Mouse (Mus musculus) mesoderm, embryonic 11.5 days (tissue): ENCODE data around the gene Pawr.

Experiments used
- DNase-seq: peaks from one replicate; pipeline ENCODE4 v3.0.0-alpha.2; 2012; ENCODE audit warnings: low read depth, low spot score

Pawr gene

DNA sequence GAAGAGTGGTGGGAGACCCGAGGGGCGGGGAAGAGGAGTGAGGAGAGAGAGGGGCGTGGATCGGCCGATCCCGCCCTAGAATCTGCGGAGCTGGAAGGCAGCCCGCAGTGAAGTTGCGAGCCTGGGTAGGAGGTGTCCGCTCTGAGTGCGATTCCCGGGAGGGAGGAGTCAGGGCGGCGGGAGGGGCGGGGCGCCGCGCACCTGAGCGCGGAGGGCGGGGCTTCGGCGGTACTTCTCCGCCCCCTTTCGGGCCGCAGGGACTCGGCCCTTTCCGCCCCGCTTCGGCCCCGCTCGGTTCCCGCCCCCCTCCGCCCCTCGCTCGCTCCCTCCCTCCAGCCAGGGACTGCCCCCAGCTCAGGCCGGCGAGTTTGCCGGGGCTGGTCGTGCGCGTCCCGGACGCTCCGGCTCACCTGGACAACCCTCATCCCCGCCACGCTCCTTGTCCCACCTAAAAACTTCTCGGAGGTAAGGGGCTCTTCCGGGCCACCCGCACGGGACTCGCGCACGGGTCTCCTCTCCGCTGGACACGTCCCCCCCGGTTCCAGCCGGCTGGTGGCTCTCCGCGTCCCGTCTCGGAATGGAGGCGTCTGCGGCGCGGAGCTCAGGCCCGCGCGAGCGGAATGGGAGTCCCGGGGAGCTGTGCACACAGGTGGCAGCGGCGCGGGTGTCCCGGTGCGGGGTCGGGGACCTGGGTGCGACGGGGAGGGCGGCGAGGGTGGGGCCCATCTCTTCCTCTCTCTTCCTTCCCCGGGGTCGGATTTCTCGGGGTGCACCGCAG lies at the start of gene Pawr:
TSS of gene Pawr (plus strand) at position 338 of the 778 bp plus-strand sequence.
- peak; percentile 88 for DNase-seq

GRCm38 (mm10) chr10:108282351-108282750 lies 49.6 kb upstream of the Pawr start:
- no peak for DNase-seq

GRCm38 (mm10) chr10:108283418-108283817 lies 48.5 kb upstream of the Pawr start:
- DNase-seq, result no peak

- no peak for DNase-seq
Observed at GRCm38 (mm10) chr10:108283837-108284236, 48.1 kb upstream of the Pawr start.

DNA sequence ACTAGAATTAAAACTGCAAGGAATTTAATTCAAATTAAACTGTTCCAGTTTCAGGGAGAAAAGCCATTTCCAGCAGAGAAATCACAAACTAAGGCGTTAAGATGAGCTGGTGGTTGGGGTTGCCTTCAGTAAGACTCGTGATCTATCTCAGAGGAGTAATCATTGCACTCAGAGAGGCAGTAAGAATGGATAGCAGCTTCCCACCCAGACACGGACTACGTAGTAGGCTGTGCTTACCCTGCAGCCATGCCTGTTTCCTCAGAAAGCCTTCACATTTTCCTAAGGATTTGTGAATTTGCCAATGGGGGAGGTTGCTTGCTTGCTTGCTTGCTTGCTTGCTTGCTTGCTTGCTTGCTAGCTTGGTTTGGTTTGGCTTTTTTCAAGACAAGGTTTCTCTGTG lies 47.5 kb upstream of the Pawr start:
- no peak for DNase-seq

- DNase-seq, result no peak
Observed at GRCm38 (mm10) chr10:108284977-108285376, 46.9 kb upstream of the Pawr start.

- no peak for DNase-seq
Observed at GRCm38 (mm10) chr10:108286658-108287437, 45.1 kb upstream of the Pawr start.

DNA sequence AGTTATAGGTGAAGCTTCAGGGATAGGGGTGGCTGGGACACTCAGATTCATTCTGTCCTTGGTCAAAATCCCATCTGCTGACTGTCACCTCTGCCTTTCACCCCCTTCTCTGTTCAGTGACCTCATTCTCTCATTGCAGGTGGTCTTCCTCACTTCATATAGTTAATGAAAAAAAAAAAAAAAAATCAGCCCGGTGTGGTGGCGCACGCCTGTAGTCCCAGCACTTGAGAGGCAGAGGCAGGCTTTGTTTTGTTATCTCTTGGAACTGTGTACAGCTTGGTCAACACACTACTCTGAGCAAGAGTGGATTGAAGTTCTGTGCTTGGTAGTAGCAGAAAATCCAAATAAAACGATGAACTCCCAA lies 44.5 kb upstream of the Pawr start:
- no peak for DNase-seq

DNA sequence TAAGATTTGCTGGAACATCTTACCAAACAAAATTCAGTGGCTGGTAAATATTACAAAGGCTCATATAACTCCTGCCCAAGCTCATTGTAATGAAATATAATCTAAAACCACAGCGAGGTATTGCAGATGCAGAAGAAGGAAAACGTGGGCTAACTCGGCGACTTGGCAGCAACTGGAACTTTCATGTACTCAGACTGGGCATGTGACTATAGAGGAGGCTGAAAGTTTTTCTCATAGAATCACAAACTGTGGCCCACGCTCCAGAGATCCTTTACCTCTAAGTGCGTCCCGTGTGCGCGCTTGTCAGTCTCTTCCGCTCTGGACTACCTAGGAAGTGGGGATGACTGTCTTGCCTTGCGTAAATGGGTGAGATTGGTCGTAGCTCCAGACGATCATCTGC lies 41.9 kb upstream of the Pawr start:
- DNase-seq, result no peak

GRCm38 (mm10) chr10:108291688-108292471 lies 40.0 kb upstream of the Pawr start:
- DNase-seq, result no peak

- DNase-seq, result no peak
Observed at GRCm38 (mm10) chr10:108292651-108293050, 39.3 kb upstream of the Pawr start.

DNA sequence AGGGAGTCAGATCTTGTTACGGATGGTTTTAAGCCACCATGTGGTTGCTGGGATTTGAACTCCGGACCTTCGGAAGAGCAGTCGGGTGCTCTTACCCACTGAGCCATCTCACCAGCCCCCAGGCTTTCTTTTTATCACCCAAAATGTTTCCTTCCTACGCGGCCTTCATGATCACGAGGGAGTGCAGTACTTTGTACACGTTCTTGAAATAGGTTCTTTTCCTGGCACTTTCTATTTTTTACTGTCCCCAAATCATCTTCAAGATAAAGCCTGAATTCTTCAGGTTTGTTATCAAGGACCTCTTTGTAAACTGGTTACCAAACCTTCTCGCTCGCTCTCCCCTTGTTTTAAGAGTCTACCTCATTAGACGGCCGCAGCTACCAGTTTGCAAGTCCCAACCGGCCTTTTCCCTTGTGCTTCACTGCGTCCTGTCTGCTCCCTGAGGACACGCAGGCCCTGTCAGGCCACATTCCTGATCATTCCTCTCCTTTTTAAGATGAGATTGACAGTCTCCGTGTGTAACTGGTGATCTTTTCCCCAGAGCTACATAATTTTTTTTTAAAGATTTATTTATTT lies 38.2 kb upstream of the Pawr start:
- DNase-seq, result no peak

- DNase-seq, result no peak
Observed at GRCm38 (mm10) chr10:108294766-108295165, 37.2 kb upstream of the Pawr start.

- DNase-seq, result no peak
Observed at GRCm38 (mm10) chr10:108296446-108296845, 35.5 kb upstream of the Pawr start.

- no peak for DNase-seq
Observed at GRCm38 (mm10) chr10:108298261-108298660, 33.7 kb upstream of the Pawr start.

GRCm38 (mm10) chr10:108298841-108299545 lies 32.9 kb upstream of the Pawr start:
- DNase-seq, result no peak

GRCm38 (mm10) chr10:108299828-108300227 lies 32.1 kb upstream of the Pawr start:
- DNase-seq, result no peak

- DNase-seq, result peak; percentile 87
Observed at GRCm38 (mm10) chr10:108300843-108301242, 31.1 kb upstream of the Pawr start.

DNA sequence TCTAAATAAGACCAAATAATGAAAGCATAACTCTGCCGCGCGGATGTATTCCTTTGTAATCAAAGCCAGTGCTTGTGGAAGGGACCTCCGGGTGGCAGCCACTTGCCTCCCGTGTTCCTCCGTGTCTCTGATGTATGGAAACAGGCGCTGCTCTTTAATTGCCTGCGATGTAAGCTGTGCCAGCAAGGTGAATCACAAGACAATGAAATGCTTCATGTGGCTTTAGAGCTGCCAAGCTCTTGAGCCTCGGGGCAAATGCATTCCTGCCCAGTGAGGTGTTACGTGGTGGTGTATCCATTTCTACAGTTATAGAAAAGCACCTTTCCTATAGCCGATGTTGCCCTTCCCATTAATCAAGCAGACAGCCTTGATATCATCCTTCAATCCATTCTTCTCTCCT lies 24.1 kb upstream of the Pawr start:
- DNase-seq, result no peak

DNA sequence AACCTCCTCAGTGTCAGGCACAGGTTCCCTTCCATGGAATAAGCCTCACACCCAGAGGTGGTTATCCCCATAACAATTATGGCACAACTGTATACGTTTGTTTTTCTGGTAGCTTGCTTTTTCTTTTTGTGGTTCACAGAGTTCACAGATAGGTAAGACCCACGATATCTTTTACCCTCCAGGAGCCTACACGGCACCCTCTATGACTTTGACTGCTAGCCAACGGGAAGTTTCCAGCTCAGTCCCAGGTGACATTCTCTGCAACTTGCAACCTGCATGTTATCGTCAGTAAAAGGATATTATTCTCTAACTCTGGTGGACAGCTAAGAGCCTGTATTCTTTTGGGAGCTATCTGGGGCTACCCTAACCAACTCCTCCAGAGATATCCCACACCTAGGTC lies 21.7 kb upstream of the Pawr start:
- DNase-seq, result no peak

GRCm38 (mm10) chr10:108311396-108311795 lies 20.5 kb upstream of the Pawr start:
- no peak for DNase-seq
